Mouse (Mus musculus) testis, postnatal 10 days (tissue): ENCODE results near the gene 2310030G06Rik.

Source experiments
- DNase-seq: peaks from one replicate; pipeline ENCODE4 v3.0.0; 2021; ENCODE audit warnings: low spot score

Gene 2310030G06Rik

GRCm38 (mm10) chr9:50742261-50742660 lies 4.1 kb downstream of the 2310030G06Rik start:
- DNase-seq, result peak; percentile 22

- peak; percentile 34 for DNase-seq
Observed at GRCm38 (mm10) chr9:50740867-50741784, 5.2 kb downstream of the 2310030G06Rik start.

- peak; percentile 97 for DNase-seq
Observed at GRCm38 (mm10) chr9:50738914-50739870, 7.1 kb downstream of the 2310030G06Rik start, which contains the start of gene Dixdc1. Dixdc1 (minus strand) TSS chr9:50739517.

- peak; percentile 64 for DNase-seq
Observed at GRCm38 (mm10) chr9:50734989-50735388, 11.3 kb downstream of the 2310030G06Rik start.

GRCm38 (mm10) chr9:50732560-50732959 lies 13.8 kb downstream of the 2310030G06Rik start:
- DNase-seq, result no peak

GRCm38 (mm10) chr9:50729600-50729999 lies 16.7 kb downstream of the 2310030G06Rik start:
- no peak for DNase-seq

GRCm38 (mm10) chr9:50727925-50728651 lies 18.2 kb downstream of the 2310030G06Rik start:
- peak; percentile 83 for DNase-seq

- DNase-seq, result no peak
Observed at GRCm38 (mm10) chr9:50727171-50727924, 19.0 kb downstream of the 2310030G06Rik start.

GRCm38 (mm10) chr9:50725921-50726590 lies 20.3 kb downstream of the 2310030G06Rik start:
- no peak for DNase-seq

- DNase-seq, result no peak
Observed at GRCm38 (mm10) chr9:50724661-50725330, 21.5 kb downstream of the 2310030G06Rik start.

- no peak for DNase-seq
Observed at GRCm38 (mm10) chr9:50724147-50724546, 22.2 kb downstream of the 2310030G06Rik start.

GRCm38 (mm10) chr9:50723406-50723805 lies 22.9 kb downstream of the 2310030G06Rik start:
- DNase-seq, result peak; percentile 90

- DNase-seq, result no peak
Observed at GRCm38 (mm10) chr9:50722451-50722911, 23.9 kb downstream of the 2310030G06Rik start.

- no peak for DNase-seq
Observed at GRCm38 (mm10) chr9:50721061-50721460, 25.3 kb downstream of the 2310030G06Rik start.

GRCm38 (mm10) chr9:50718878-50719277 lies 27.5 kb downstream of the 2310030G06Rik start:
- no peak for DNase-seq

- DNase-seq, result no peak
Observed at GRCm38 (mm10) chr9:50714188-50714587, 32.1 kb downstream of the 2310030G06Rik start.

- no peak for DNase-seq
Observed at GRCm38 (mm10) chr9:50711337-50711736, 35.0 kb downstream of the 2310030G06Rik start.

GRCm38 (mm10) chr9:50709108-50709507 lies 37.2 kb downstream of the 2310030G06Rik start:
- peak; percentile 62 for DNase-seq

GRCm38 (mm10) chr9:50704907-50705306 lies 41.4 kb downstream of the 2310030G06Rik start:
- no peak for DNase-seq
